Mouse (Mus musculus) cerebellum, postnatal 10 days (tissue): ENCODE data around the gene Nos1ap.

Experiments used
- DNase-seq, 2 experiments: peaks; one replicate each; pipeline ENCODE4 v3.0.0; 2021; ENCODE audit warnings: mixed read lengths in 2 of 2

Nos1ap gene

DNA sequence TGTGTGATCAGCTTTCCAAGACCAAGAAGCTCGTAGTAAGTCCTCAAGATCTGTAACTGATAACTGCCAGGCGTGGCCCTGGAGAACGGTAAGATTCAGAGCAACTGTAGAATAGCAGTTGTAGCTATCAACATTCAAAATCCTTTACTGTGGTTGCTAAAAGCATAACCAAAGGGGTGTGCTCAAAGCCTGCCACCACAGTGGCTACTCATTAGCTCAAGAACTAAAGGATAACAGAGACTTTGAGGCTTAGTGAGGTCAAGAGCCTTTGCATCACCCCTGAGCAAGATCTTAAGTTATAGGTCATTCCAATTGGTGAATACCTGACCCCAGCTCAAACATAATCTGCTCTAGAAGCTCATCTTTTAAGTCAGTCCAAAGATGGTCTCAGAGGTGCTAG, 134.3 kb downstream of the Nos1ap start:
- no peak for DNase-seq

DNA sequence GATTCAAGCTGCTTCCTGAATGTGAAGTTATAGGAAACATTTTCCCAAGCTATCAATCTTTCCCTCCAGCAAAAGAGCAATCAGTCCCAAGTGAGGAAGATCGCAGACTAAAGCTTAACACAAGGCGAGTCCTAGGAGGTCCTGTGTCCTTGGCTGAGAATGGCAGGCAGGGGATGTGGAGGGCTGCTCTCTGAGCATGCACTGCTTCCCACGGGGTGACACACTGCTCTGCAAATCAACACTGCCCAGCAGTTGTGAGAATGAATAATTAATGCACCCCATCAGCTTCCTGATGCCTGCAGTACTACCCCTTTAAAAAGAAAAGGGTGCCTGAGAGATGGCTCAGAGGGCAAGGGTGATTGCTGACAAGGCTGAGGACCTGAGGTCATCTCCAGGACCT, 136.2 kb downstream of the Nos1ap start:
- DNase-seq, result no peak

DNA sequence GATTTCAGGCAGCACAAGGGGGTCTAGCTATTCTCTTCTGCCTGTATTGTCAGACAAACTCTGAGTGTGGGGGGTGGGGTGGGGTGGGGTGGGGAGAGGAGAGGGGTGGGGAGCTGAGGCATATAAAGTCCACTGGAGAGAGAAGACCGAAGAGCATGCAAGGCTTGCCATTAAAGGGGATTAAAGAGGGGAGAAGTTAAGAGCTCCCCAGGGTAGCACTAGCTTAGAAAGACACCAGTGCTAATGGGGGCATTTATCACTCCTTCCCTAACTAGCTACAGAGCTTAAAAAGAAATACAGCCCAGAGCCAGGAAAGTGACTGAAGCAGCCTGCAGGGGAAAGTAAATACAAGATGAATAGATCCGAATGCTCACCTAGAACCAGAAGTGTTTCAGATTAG, 141.4 kb downstream of the Nos1ap start:
- no peak for DNase-seq

DNA sequence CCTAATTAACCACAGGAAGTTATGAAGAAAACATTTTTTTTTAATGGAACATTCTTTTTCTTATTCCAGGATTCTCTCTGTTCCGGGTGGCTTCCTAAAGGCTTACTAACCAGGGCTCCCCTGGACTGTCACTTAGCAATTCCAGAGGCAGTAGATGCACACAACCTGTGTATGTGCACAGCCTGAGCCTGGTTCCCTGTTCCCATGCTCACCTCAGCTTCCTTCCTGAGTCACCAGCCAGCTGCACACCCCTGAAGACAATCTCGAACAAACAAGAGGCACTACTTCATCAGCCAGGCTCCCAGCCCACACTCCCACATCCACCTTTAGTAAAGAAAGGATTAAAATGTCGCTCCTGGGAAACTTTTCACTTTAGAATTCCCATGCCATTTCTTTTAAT, 144.2 kb downstream of the Nos1ap start:
- DNase-seq, result no peak

DNA sequence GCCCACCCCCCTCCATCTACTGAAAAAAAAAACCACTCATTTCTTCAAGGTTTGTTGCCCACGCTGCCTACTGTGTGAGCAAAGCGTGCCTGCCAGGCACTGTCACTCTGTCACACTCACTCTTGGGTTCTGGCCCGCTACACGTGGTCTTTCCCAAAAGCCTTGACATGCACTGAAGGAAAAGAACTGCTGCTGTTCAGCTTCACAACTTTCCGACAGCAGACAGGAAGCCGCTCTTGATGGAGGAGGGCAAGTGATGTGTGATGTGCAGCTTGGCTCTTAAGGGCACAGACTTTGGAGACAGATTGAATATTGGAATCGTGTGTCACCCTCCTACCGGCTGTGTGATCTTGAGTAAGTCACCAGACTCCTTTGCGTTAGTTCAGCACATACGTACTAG, 149.3 kb downstream of the Nos1ap start:
- peak; percentile 17 to 29 for DNase-seq

DNA sequence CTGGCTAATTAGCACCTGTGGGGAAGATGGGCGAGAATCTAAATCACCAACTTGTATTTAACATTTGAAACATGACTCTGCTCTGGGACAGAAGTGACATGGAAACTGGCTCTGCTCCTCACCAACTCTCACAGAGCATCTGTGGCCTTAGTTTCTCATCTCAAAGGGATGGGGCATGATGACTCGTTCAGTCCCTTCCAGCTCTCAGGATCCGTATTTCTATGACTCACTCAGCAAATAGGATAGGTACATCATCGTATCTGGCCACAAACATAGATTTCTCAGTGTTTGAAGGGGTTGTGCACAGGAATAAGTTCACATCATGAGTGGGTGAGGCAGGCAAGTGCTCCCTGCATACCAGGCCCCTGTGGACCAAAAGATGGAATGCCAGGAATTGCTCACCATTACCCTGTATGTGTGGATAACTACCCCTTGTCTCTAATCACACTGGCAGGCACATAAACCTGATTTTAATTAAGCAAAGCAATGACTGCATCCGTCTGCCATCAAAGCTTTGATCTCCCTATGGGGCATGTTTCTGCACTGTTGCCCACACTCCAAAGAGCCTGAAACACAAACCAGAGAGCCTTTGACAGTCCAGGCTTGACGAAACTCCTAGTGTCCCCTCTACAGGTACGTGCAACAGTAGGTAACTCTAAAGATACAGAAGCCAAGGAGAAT, 151.1 kb downstream of the Nos1ap start:
- no peak for DNase-seq

DNA sequence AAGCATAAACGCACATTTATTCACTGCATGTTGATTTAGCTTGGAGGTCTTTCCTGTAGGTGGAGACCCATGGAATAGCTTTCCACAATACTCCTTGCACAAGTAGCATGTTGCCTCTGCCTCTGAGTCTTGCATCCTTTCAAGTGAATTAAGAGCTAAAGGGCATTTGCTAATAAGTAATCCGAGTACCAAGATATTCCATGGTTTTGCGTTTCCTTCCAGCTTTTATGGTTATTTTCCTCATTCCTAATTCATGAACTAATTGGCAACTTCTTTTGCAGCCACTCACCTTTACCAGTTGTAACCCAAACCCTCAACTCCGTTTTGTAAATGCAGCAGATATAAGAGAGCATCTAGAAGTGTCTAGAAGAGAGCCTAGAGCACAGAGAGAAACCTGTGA, 155.5 kb downstream of the Nos1ap start:
- DNase-seq, result no peak

DNA sequence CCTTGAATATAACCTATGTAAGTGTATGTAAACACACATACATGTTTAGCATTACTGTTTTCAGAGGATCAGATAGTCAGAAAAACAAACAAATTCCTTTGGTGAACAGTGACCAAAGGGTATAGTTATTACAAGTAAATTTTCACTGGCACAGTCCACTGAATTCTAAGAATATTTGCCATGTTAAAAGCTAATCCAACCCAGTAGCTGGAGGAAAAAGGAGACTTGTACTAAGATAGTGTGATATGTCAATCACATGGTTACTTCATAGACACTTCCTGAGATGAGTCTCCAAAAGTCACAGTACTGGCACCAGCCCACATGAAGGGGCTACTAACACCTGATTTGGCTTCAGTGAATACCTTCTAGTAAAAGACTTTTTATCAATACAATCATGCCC, 156.0 kb downstream of the Nos1ap start:
- DNase-seq, result no peak

DNA sequence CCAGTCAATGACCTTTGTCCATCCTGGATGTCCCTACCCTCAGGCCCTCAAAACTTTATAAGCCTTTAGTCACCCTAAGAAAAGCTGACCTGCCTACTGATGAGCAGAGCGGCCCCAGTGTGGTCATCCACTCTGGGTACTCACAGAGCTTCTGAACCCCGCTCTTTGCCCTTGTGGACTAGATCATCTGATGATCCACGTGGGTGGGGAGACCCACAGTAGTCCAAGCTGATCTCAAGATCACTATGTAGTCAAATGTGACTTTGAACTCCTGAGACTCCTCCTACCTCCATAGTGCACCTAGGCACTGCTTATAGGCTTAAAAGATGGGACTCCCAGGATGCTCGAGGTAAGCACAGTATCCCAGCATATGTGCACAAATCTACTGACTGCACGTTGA, 157.4 kb downstream of the Nos1ap start:
- no peak for DNase-seq

DNA sequence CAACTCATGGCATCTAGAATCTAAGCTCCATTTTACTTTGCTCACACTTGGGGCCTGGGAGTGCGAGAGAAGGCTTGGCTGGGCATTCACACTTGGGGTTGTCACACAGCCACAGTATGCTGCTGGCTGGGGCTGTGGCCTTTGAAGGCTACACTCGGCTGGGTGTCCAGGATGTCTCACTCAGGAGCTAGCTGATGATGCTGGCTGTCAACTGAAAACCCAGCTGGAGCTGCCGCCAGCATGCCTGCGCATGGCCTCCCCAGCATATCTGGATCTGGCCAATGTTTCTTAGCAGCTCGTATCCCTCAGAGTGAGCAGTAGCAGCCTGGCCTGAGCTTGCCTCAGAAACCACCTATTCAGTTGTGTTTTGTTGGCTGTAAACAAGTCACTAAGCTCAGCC, 158.3 kb downstream of the Nos1ap start:
- peak; percentile 55 to 68 for DNase-seq

DNA sequence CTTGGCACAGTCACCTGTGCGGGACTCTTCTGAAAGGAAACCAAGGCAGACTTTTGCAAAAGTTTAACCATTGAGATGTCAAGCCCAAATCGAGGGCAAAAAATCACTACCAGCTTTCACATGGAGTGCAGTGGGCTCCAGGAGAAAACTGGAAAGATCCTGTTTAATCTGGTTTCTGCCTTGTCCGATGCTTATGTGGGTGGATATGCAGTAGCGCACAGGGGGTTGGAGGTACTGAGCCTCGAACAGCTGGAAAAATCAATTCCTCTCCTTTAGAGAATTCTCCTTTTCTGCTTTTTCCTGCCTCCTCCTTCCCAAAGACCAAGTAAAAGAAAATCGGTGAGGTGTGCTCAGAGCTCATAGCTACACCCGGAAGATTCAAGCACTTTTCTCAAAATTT, 159.0 kb downstream of the Nos1ap start:
- no peak for DNase-seq

DNA sequence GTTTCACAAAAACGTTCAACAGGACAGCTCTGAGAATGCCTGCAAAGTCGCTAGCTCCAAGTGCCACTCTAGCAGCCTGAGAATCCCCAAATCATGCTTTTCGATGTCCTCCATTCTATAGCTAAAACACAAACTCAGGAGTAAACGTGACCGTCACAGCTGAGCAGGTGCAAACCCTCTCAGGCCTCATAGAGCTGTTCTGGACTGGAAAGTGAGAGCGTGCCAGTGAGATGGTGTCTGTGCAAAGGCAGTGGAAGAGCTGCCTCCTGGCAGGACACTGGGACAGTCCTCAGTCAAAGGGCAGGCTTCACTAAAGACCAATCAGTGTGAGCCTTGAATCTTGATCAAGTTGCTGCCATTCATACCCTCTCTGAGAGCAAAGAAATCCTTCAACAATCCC, 160.0 kb downstream of the Nos1ap start:
- DNase-seq, result no peak

DNA sequence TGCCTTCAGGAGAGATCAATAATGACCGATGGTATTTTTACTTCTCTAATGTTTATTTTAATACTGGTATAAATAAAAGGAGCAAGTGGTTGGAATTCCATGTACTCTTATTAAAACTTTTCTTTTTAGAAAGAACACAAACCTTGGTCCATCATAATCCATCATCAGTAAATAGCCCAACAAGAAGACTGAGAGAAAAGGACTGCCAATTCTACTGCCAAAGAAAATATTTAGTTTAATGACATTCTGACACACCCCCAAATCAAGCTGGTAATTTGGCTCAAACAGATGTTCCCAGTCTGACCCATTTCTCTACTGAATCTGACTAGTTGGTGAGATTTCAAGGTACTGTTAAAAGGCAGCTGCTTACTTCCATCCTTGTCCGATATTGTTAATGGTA, 161.5 kb downstream of the Nos1ap start:
- DNase-seq, result no peak

DNA sequence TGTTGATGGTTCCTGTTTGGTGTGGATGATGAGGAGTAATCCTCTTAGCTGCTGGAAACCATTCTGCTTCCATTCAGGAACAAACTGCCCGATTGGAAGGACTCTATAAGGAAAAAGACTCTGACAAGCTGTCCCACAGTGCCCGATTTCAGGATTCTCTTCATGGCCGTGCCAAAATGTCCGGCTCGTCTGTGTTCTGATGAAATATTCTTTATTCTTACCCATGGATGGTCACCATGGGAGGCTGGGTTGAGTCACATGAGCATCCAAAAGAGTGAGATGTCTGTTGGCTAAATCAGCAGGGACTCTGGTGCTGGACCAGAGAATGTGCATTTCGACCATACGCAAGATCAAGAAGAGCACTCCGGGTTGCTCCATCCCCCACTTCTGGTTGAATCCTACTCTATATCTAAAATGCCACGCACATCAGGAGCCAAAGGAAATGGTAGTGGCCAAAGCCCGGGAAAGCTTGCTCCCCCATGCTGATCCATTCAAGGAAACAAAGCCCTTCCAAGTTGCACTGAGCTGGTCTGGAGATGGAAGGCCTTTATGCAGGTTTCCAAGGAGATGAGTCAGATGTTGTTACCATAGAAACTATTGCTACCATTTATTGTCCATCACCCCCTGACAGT, 165.3 kb downstream of the Nos1ap start:
- peak; percentile 33 to 54 for DNase-seq

DNA sequence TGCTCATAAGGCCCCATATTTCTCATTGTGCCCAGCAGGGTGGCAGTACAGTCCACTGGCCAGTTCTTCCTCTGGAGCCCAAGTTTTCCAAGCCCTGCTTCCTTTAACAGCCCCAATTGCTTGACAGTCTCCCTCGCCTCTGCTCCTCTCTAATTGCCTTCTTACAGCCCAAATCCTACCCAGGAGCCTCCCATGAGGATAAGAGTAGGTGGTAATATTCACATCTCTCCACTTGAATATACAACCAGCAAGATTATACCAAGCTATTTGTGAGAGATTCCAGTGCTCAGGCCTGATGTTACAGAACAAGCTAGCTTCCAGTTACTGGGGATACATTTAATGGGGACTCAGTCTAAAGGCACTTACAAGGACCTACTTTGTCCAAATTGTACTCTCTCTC, 166.6 kb downstream of the Nos1ap start:
- no peak for DNase-seq

DNA sequence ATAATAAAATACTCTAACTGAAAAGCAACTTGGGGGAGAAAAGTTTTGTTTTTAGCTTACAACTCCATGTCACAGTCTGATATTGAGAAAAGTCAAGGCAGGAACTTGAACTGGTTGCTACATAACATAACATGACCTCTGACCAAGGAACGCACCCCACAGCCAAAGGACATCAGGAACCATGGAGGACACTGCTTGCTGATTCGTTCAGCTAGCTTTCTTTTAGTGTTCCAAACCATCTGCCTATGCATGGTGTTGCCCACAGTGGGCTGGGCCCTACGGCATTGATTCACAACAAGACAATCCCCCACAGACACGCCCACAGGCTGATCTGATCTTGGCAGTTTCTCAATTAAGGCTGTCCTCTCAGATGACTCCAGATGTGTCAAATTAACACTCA, 167.5 kb downstream of the Nos1ap start:
- DNase-seq, result no peak

DNA sequence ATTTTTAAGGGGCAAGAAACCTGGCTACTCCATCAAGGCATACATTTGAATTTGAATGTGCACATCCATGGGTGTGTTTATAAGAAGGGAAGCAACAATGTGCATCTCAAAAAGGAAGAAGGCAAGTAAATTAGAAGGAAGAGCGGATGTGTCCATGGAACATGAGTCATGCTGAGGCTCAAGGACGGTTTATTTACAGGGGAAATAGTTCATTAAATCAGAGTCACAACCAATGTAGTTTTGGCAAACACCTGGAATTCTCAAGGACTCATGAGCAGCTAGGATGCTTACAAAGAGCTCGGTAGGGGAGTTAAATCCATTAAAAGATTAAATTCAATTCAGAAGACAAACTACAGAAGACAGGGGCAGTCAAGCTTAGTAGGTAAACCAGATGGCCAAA, 169.7 kb downstream of the Nos1ap start:
- DNase-seq, result no peak

DNA sequence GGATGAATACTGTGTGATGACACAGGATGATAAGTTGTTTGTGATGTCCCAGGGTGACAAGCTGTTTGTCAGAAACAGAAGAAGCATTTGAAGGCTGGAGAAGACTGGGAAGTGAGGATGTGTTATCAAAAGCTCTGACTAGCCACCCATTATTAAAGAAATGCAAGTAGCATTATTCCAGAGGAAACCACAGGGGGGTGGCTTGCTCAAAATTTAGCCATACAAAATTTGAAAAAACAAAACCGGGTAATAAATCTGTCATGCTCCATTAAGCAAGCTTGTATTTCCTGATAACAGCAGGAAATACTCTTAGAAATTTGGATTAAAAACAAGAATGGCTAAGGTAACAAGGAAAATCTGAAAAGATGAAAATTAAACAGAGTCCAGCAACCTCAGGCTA, 171.5 kb downstream of the Nos1ap start:
- no peak for DNase-seq

DNA sequence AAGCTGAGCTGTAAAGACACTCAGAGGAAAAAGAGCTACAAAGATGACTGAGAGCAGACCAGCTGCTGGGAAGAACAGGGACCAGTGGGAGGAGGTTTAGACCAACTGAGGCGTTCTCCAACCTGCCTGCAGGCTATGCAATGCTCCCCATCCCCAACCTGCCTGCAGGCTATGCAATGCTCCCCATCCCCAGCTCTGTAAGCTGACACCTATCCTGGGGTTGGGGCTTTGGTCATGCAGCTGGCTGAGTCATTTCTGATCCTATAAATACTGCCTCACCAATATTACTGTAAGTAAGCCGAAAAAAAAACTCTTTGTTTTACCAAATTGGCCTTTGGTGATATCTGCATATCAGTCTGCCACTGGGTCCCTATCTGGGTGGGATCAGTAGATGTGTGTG, 172.7 kb downstream of the Nos1ap start:
- no peak for DNase-seq

DNA sequence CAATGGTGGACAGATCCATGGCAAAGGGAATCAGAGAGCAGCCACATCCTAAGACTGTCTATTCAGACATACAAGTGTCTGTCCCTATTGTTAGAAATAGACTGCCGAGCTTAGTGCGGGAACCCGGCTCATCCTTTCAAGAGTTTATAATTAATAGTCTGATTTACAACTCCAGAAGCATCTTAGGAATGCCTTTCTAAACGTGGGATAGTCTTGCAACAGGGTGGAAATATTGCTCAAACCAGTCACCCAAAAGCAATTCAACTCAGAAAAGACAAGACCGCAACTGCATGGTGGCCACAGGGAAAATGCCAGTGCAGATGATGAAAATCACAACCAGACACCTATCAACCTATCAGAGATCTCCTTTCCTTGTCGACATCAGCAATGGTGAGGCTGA, 173.5 kb downstream of the Nos1ap start:
- no peak for DNase-seq

DNA sequence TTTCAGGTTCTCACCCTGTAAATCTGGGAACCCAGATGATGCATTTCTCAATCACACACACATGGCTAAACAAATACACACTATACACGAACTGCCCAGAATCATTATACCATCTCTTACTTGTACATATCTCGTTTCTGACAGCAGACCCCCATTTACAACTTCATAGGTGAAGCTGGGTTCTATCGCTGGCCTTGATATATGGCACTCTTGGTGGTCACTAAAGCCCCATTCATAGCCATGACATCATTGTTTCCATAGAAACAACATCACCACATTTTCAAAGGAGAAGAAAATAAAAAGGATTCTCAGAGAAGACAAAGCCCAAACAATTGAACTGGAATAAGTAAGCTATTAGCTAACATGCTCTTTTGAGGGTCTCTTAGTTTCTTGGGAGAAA, 174.3 kb downstream of the Nos1ap start:
- no peak for DNase-seq

DNA sequence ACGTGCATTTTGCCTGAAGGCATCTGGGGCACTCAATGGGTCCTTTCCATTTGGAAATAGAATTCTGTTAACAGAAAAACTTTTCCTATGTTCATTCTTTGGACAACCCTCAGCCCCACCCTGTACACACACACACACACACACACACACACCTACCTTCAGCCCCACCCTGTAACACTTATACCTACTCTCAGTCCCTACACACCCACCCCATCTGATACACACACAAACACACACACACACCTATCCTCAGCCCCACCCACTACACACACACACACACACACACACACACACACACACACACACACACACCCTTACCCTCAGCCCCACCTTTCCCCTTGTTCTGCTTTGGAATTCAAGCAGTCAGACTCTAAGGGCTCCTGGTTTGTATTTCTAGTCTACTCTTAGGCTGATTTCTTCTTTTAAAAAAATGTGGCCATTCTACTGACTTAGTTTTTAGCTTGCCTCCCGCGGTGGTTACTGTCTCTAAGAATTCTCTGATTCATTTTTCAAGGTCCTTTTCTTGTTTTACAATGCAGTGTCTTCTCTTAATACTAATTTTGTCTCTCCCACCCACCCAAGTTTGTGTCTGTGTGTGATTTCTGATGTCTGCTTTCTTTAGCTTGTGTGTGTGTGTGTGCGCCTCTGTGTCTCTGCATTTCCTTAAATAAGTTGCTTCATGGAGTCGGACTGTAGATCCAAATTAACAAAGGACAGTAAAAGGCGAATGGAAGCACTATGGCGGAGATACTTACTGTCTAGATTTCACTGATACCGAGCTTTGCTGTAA, 179.1 kb downstream of the Nos1ap start:
- DNase-seq, result no peak

DNA sequence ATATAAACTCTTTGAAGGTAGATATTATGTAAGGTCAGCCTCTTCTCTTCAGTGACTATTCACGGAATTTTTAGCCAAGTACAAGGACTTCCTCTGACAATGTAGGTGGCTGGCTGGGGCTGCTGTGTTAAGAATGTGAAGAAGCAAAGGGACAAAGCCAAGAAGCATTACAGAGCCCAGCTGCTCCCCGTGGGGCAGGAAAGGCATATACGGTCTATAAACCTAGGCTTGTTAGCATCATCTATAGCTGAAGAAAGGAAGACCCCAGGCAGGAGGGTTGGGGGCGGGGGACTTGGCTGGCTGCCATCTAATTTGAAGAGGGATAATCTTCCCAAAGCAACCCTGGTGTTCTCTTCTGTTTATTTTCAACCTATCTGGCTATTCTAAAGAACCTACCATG, 180.6 kb downstream of the Nos1ap start:
- peak; percentile 30 to 33 for DNase-seq

DNA sequence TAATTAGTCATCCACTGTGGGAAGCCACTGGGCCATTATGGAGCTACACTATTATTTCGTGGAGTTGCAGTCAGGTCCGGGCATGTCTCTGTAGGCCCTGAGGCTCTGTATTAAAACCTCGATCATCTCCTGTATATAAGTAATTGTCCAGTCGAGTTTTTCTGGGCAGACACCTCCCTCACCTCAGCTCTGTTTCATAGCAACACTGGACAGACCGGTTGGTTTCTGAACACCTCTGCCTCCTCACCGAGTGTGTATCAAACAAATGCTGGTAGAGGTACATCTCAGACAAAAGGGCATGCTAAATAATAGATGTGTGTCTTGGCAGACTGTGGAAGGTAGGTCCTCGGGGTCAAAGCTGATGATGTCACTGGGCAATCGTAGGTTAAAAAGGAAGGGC, 182.7 kb downstream of the Nos1ap start:
- DNase-seq, result no peak
